Mouse (Mus musculus) cerebellum, adult 18-20 months (tissue): ENCODE measurements around the gene Gk5.
"Not testable (repeated sequence)": the region's sequence is repeated elsewhere in the genome, so short reads cannot be mapped to it uniquely, and the experiment has no call there.

Experiments used
- DNase-seq, 2 experiments: peaks; one replicate each; pipeline ENCODE4 v3.0.0; 2021

Gk5 gene

DNA sequence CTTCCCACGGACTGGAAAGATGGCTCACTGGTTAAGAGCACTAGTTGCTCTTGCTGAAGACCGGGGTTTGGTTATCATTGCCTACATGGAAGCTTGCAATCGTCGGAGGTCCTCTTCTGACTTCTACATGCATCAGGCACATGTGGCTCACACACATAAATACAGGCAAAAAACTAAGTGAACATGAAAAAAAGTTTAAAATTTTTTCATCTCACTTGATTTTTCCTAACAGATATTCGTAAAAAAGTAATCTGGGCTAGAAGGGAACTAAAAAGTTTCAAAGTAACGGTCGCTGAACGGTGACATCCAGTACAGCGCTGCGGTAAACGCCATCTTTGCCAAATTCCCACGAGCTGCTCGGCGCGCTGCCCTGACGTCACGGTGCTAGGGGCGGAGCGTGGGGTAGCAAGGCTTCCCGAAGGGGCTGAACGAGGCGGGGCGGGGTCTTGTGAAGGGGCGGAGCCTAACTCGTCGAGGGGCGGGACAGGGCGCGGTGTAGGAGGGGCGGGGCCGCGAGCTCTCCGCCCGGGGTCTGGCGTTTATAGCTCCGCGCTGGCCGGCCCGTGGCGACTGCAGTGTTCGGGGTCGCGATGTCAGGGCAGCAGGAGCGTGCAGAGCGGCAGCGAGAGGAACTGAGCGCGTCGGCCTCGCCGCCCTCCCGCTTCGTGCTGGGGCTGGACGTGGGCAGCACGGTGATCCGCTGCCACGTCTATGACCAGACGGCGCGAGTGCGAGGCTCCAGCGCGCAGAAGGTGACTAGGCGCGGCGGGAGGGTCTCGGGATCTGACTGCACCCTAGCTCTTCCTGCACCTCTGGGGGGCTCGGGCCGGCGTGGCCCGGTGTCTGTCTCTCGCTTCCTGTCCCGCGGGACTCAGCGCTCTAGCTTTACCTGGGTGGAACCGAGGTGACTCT, at the start of gene Gk5:
Gene Gk5 (plus strand): TSS at position 502 of the 912 bp plus-strand sequence.
- peak; percentile 82 to 87 for DNase-seq

DNA sequence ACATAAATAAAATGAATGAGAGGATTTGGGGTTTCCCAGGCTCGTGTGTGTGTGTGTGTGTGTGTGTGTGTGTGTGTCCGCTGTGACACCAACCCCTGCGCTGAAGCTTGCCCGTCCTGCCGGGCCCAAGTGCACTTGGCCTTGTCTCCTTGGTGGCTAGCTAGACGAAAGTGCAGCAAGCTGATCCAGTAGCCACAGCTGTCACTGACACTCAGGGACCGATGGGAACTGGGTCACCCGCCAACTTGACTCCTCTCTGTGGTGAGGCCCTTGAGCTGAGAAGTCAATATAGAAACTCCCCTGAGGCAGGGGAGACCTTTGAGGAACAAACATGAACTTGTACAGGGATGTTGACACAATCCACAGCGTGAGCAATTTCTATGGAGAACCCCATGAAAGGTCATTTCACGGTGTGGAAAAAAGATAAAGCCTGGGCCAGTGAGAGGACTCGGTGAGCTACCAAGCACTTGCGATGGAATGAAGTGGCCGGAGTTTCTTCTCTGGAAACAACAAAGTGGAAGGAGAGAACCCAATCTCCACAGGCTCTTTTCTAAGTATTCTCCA, 40.3 kb upstream of the Gk5 start:
- no peak for DNase-seq

DNA sequence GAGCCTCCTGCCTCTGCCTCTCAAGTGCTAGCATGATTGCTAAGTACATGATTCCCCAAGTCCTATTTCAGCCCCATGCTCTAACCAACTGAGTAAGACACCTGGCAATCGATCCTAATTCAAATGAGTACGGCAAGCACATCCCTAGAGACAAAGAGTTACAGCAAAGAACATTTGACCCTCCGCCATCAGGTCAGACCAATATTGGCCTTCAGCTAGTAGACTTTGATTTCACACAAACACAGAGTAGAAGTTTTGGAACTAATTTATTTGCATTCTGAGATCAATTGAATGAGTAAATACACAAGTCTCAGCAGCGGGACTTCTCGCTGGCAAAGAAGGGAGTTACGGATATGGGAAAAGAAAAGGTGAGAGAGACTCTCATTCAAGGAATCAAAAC, 33.9 kb upstream of the Gk5 start:
- DNase-seq = no peak

DNA sequence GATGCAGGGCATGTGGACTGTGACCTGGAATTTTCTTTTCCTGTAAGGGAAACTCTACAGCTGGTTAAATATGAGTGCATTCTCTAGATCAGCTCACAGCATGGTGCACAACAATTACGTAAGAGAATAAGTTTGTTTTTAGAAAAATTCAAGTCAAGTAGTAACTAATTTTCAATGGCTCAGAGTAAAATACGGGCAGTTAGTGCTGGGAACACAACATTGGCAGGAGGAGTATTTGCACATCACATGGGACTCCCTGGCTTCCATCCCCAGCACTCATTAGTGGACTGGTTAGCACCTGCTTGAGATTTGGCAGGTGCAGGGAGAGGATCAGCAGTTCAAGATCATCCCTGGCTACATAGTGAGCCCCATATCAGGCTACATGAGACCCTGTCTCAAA, 31.5 kb upstream of the Gk5 start:
- no peak for DNase-seq

DNA sequence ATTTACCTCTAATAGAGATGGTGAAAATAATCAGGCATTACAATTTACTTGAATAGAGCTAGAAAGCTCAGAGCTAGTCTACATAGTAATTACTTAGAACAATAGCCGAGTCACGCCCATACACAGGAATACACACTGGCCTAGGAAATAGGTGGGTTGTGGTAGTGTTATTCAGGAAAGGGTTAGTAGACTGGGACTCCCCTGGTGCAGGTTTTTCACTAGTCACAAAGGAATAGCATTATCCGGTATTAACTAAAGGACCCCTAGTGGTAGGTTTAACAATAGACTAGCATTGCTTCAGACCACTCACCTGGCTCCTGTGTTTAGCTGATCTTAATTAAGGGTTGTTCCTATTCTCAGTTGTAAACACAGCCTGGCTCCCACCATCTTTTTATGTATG, 30.7 kb upstream of the Gk5 start:
- not testable (repeated sequence) for DNase-seq

DNA sequence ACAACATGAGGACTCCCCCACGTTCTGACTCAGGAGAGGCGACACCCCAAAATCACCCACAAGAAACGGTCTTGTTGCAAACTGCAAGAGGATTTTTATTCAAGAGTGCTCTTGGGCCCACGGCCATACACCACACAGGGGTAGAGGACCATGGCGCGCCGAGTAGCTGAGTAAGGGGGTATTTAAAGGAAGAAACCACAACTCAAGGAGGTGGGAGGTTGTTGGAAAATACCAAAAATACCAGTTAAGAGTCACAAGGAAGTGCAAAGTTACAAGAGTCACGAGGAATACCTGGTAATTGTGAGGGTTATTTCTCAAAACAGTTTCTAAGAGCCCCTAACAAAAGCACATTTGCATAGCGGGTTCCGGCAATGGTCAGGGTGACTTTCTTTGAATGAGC, 26.5 kb upstream of the Gk5 start:
- DNase-seq = not testable (repeated sequence)

DNA sequence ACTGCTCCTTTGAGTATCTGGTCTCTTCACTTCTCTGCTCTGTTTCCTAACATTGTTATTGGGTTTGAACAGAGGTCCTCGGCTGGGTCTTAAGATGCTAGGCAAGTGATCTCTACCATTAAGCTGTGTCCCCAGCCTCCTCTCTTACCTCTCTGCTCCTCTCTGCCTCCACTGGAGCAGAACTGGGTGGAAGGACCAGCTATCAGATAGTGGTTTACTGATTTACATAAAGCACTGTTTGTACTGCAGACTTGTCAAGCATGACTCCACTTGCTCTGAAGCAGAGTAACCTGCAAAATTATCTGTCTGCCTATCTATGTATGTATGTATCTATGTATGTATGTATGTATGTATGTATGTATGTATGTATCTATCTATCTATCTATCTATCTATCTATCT, 25.9 kb upstream of the Gk5 start:
- DNase-seq = no peak

DNA sequence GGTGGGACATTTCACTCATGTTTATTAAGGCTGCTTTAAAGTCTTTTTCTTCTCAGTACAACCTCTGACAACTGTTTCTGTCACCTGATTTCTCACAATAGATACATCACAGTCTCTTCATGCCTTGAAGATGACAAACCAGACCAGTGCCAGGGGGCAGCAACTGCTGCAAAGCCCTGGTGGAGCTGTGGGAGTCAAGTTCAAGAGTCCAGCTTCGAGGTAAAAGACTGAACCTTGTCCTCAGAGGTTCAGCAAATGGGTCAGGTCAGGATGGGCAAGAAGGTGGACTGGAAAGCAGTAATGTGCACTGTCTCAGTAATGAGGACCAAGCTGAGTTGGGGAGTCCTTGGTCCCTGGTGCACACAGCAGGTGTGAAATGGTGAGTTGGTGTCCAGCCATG, 24.8 kb upstream of the Gk5 start:
- DNase-seq = no peak

DNA sequence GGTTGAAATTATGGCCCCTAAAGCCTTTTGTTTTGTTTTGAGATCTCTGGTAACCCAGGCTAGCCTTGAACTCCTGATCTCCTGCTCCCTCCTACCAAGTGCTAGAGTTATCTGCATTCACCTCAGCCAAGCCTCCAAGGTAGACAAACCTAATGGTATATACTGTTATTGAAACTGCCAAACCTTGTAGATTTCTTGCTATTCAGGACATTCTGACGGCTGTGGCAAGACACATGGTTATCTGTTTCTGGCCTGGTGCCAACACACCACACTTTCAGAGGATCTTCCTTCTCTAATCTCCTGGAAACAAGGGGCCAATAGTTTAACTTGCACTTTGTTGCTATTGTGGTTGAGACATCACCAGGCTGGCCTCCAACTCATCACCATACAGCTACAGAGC, 24.0 kb upstream of the Gk5 start:
- no peak for DNase-seq

DNA sequence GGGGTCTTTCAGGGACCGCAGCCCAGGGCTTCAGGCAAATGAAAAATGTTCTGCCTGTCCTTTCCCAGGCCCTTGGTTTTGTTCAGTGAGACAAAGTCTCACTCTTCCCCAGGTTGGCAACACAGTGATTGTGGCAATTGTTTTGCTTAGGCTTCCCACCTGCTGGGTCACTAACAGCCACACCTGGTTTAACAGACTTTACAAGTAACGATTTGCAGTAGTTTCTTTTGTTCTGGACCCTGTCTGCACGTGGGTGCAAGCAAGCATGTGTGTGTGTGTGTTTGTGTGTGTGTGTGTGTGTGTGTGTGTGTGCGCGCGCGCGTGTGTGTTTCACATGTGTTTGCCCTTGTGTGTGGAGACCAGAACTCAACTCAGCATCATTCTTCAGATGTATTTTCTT, 16.3 kb upstream of the Gk5 start:
- DNase-seq = no peak

DNA sequence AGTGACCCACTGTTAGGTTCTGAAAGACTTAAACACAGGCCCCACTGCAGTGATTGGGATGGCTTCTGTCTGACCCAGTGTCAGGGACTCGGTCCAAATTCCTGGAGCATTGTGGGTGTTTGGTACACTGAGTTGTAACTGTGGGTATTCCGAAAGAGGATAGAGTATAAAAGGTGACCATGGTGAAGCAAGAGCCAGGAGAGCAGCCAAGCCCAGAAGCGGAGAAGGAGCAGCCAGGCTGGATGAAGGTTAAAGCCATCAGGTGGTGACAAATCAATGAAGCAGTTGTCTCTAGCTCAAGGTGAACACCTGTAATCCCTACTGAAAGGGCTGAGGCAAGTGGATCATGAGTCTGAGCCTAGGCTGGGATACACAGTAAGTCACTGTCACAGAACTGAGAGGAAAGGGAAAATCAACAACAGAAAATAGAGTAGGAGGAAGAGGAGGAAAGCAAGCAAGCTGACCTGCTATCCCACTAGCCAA, 6.2 kb upstream of the Gk5 start:
- no peak for DNase-seq

DNA sequence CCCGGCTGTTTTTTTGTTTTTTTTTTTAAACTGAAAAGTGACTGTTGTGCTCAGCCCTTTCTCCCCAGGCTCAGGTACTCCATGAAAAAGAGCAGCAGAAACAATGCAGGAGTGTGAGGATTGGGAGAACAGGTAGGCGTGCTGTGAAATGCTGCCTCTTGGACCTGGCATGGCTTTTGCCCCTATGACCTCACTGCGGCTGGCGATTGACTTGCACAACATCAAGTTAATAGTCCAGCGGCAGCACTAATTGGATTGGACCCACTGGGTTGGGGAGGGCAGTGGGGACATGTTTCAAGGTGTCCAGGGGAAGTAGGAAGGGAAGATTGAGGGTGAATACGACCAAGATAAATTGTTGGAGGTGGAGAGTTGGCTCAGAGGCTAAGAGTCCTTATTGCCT, 2.4 kb upstream of the Gk5 start:
- DNase-seq = no peak

DNA sequence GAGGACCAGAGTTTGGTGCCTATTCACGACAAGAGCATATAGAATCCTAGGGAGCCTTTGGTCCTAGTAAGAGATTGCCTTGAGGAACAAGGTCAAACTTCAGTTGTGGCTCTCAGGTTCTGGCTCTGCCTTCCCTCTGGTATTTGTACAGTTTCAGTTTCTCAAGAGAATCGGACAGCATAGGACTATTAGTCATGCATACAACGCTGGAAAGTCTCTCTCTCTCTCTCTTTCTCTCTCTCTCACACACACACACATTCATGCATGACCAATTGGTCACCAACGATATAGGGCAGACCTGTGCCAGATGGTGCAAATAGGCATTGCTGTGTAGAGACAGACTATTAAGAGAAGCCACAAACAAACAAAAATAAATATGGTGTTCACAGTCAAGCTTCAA, 946 bp upstream of the Gk5 start:
- DNase-seq = no peak

DNA sequence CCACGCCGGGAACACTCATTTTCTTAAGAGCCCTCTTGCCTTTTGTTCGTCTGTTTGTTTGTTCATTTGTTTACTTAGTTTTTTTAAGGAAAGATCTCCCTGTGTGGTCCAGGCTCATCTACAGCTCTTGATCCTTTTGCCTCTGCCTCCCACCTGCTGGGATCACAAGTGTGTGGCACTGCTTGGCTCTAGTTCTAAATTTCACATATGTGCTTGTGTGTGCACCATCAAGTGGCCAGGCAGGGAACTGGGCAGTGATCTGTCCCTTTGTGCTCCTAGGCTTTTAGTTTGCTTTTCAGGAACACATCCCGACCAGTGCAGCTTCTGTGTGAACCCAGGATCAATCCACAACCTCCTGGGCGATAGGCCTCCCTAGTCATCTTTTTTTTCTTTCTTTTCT, 8.8 kb downstream of the Gk5 start:
- no peak for DNase-seq

DNA sequence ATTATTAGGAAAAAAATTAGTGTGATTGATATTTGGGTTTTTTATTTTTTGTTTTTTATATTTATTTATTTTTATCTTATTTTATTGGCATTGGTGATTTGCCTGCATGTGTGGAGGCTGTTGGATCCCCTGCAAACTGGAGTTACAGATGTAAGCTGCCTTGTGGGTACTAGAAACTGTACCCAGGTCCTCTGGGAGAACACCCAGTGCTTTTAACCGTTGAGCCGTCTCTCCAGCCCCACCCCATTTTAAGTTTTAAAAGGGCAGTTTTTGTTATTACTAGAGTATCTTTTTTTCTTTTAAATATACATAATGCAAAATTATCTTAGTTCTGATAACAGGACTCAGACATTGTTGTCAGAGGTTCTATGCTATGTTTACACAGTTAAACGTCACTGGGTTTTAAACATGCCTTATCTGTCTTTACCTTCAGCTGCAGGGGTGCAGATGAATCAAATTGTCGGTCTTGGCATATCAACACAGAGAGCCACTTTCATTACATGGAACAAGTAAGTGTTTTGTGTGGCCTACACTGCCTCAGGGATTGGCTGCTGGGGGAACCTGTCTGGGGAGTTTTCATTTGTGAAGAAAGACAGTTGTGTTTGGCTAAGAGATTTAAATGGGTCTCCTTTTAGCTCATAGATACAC, 13.9 kb downstream of the Gk5 start:
- DNase-seq = no peak

DNA sequence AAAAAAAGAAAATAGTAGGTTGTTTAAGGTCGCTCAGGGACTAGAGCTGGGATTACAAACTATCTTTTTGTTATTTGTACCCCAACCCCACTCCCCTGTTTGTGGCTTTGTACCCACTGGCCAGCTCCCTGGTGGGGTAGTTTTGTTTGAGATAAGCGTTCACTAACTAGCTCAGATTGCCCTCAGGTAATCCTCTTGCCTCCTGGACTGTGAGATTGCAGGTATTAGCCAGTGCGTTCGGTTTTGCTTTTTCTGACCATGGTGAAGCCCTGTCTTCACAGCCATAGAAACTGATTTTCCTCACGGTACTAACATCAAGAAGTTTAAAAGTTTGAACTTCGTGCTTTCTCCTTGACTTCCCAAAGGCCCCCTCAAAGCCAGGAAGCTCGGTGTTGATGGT, 15.3 kb downstream of the Gk5 start:
- DNase-seq = no peak

DNA sequence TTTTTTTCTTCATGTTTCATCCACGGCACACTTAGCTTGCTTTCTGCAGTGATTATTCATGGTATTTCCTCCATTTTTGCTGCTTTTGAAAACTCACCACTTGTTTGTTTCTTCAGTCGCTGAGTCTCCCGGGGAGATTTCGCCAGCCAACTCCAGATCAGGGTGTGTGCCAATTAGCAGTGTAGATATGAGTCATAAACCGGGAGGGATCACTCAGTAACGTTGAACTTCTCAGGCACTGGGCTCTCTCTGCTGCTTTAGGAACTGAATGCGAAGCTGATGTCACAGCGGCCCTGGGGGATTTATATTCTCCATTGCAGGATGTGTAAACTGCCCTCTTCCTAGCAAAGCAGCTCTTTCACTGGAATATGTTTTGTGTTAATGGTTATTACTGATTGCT, 15.8 kb downstream of the Gk5 start:
- DNase-seq = no peak

DNA sequence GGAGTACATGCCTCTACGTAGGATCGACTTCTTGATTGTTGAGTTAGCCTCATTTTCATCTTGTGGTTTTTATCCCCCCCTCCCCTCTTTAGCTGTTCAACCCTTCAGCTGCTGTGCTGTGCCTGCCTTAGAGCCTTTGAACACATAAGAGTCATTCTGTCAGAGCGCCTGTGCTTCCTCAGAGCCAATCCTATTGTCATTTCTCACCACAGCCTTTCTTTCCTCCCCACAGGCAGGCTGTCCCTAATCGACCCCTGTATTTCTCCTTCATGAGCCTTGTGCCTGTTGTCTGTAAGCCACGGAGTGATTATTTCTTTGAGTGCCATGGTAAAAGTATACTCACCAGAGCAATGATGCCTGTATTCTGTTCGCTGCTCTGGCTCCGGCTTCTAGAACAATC, 16.3 kb downstream of the Gk5 start:
- no peak for DNase-seq

DNA sequence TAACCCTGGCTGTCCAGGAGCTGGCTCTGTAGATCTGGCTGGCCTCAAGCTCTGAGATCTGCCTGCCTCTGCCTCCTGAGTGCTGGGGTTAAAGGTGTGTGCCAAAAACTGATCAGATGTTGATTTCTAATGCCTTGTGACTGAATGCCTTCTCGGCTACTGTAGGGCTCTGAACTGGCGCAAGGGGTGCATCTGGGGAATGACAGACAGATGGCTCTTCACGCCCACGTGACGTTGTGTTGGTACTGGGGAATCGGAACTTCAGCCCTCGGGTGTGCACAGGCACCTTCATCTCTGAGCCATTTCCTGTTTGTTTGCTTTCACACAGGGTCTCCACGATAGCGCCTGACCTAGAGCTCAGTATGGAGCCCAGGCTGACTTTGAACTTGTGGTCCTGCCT, 19.8 kb downstream of the Gk5 start:
- DNase-seq = no peak

DNA sequence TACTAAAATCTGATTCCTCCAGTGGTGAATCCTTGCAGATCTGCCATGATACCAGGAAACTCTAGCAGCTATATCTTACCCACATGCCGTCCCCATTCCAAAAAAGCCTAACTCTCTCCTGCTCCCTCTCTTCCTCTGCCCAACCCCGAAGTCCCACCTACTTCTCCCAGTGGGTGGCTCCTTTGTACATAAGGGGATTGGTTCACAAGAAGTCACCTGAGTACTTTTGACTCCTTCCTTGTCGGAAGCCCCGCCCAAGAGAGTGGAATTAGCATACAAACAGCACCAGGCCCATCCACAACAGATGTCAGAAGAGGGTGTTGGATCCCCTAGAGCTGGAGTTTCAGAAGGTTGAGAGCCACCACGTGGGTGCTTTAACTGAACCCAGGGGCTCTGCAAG, 20.7 kb downstream of the Gk5 start:
- DNase-seq = no peak

DNA sequence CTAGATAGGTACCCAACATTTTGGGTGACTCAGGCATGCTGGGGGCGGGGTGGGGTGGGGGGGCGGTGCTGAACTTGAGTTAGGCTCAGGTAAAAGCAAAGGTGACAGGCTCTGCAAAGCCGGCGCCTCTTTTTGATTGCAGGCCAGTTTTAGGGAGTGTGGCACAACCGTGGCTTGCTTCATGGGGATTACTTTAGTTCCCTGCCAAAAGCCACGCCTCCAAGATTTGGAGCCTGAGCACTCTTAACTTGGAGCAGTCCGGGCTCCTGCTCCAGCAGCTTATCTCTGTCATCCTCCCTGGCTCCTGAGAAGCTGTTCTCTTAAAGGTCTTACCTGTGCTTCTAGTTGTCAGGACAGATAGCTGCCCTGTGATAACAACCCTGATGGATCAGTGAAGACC, 21.8 kb downstream of the Gk5 start:
- no peak for DNase-seq

DNA sequence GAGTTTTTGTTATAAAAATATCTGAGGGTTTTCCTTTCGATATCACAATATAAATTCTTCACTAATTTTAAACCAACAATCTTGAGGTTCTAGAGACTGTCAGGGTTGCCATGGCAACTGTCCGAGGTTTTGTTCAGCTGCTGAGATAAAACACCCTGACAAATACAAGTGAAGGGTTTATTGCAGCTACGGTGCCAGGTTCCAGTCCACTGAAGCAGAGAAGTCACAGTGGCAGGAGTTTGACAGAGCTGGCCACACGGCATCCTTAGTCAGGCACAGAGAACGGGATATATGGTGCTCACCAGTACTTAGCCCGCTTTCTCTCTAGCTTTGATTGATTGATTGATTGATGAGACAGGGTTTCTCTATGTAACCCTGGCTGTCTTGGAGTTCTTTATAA, 23.3 kb downstream of the Gk5 start:
- no peak for DNase-seq

DNA sequence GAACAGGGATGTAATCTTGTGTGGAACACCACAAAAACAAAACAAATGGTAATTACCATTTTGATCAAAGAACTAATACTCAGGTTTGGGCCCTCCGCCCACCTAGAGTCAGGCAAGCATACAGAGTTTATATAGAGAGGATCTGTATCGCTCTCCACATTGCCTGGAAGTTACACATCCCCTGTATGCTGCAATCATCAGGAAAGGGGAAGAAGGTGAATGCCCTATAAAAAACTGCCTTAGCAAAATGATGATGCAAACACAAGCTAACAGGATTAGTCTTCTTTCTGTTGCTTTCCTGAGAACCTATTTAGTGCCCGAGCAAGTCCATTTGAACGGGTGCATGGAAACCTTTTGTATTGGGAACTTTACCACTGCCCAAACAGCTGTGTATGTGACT, 24.5 kb downstream of the Gk5 start:
- no peak for DNase-seq

DNA sequence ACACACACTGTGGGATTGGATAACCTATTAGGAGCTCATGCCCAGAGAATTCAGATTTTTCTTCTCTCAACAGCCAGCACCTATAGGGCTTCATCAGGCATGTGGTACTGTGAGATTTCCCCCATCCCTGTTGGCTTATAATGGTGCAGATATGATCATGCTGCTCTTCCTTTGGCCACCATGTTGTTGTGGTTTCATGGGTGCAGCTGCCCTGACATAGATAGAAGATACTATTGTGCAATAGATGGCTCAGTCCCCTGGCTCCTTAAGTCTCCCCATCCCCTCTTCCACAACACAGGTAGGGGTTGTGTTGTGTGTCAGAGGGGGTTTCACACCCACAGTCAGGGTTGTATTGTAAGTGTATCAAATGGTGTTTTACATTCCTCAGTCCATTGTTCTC, 25.7 kb downstream of the Gk5 start:
- no peak for DNase-seq
